Mouse (Mus musculus) midbrain, embryonic 14.5 days (tissue): ENCODE measurements around the gene Nkx1-2. TPM values are rescaled to one million over a fixed set of nuclear protein-coding genes. Genes with fewer than 3 reads are reported as not detected.
A peak's percentile ranks its signal among the peaks of the same experiment; 100 is the strongest.

Experiments used
- ATAC-seq: fragments of 200-750 bp; cut with Nextera tagmentation; 2 replicates; pipeline ENCODE4 v1.8.0; 2017; ENCODE audit warnings: moderate number of reproducible peaks, moderate library complexity; ENCODE audit not compliant: low FRiP score, low TSS enrichment
- DNase-seq: peaks from one replicate; pipeline ENCODE4 v3.0.0-alpha.2; 2015
- H3K27ac ChIP-seq: fragments of 300-500 bp; sonication (generic); replicated peaks from 2 replicates; pipeline ENCODE4 v1.5.1; 2014; ENCODE audit warnings: mild to moderate bottlenecking, low read depth, low read length, moderate library complexity
- H3K27me3 ChIP-seq: fragments of 300-500 bp; sonication (generic); 2 replicates; pipeline ENCODE4 v1.6.1; 2014; ENCODE audit warnings: low read length, control low read depth, mixed read lengths; ENCODE audit not compliant: control insufficient read depth, insufficient read depth
- H3K36me3 ChIP-seq: fragments of 300-500 bp; sonication (generic); 2 replicates; pipeline ENCODE4 v1.6.1; 2014; ENCODE audit warnings: low read length, control low read depth; ENCODE audit not compliant: control insufficient read depth, insufficient read depth
- H3K4me1 ChIP-seq: fragments of 300-500 bp; sonication (generic); 2 replicates; pipeline ENCODE4 v1.6.1; 2014; ENCODE audit warnings: mild to moderate bottlenecking, antibody characterized with exemption, low read length, control low read depth; ENCODE audit not compliant: control insufficient read depth, insufficient read depth
- H3K4me2 ChIP-seq: fragments of 300-500 bp; sonication (generic); 2 replicates; pipeline ENCODE4 v1.6.1; 2014; ENCODE audit warnings: mild to moderate bottlenecking, low read length, moderate library complexity
- H3K4me3 ChIP-seq: fragments of 300-500 bp; sonication (generic); replicated peaks from 2 replicates; pipeline ENCODE4 v1.5.1; 2014; ENCODE audit warnings: low read depth, low read length
- H3K9ac ChIP-seq: fragments of 300-500 bp; sonication (generic); replicated peaks from 2 replicates; pipeline ENCODE4 v1.6.1; 2014; ENCODE audit warnings: mild to moderate bottlenecking, low read length, moderate library complexity
- H3K9me3 ChIP-seq: fragments of 300-500 bp; sonication (generic); 2 replicates; pipeline ENCODE4 v1.6.1; 2016; ENCODE audit warnings: low read length, control low read depth, mixed read lengths; ENCODE audit not compliant: control insufficient read depth
- WGBS: fragments of 180-500 bp; shearing (Covaris S2); extraction: QIAGEN DNeasy Blood & Tissue Kit; methylation state at CpG from one replicate; pipeline ENCODE4 v1.1.7; 2014; 5-methylcytosine and 5-hydroxymethylcytosine counted together
- polyA plus RNA-seq: library from polyadenylated mRNA; unstranded; fragments of >200 nt; fragmentation: Nextera tagmentation; extraction: Ambion mirVana; gene quantifications from 2 replicates; pipeline ENCODE4 v1.2.1, GENCODE M21; 2014

The Nkx1-2 gene
- polyA plus RNA-seq, 1 experiment from 2014 or later = 0.74 TPM

DNA sequence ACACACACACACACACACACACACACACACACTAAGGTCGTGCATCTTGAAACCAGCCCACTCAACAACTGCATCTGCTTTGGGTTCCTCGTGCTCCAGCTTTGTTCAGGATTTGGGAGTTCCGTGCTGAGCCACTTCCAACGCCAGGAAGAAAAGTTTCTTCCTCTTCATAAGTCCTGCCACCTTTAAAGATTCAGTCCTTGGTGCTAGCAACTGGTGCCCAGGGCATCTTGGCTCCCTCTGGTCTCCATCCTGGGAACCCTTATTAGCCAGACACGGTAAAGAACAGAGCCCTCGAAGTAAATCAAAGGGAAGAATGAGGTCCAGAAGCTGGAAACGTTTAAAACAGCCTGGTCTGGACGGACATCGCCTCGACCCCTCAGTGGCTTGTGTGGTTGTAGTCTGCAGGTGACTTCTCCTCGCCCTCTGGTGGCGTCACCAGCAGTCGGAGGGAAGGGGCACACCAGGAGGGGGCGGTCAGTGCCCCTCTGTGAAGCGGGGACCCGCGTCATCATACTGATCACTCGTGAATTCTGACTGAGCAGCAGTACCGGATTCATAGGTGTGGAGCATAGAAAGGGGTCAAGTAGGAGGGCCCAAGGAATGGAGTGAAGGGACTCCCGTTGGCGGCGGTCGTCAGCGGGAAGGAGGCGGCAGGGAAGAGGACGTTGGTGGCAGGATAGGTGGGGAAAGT is 2.7 kb downstream of the Nkx1-2 start:
- Histone ChIP-seq H3K4me2 (peak overlapping the region; percentile 73), H3K9ac (peak overlapping the region; percentile 42; the same call in 1 of the 2 replicates), H3K9me3 (no peaks in the 10 kb centered on the region), H3K36me3 (no peaks in the 10 kb centered on the region), H3K27ac (no peak overlapping the region), H3K27me3 (peaks cover 65% of the 10 kb centered on the region), H3K4me3 (peak overlapping the region; percentile 38), H3K4me1 (peaks cover 19% of the 10 kb centered on the region; the same call in 1 of the 2 replicates)
- DNase-seq (no peak), ATAC-seq (no peak)
- WGBS = 6% methylated on average over 26 of the region's 26 CpGs

DNA sequence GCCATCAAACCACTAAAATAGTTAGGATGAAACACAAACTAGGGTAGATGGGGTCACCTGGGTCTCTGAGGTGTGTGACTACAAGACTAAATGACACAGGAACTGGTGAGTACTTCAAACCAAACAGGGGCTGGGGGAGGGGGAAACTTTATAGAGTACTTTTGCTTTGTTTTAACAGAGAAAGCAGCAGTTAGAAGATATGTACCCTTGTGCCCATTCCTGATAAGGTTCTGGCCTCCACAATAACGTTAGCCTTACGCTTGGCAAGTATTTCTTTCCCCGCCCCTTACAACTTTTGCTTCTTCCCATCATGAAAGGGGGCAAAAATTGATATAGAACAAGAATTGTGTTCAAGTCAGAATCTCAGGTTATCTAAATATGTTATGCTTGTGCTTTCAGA is 3.6 kb downstream of the Nkx1-2 start:
- no peak overlapping the region for H3K9ac ChIP-seq
- no peaks in the 10 kb centered on the region for H3K9me3 ChIP-seq
- no peak overlapping the region for H3K4me3 ChIP-seq
- H3K4me1 ChIP-seq = peaks cover 19% of the 10 kb centered on the region; the same call in 1 of the 2 replicates
- no peak overlapping the region for H3K4me2 ChIP-seq
- ATAC-seq (no peak), DNase-seq (no peak)
- 84% methylated on average over 3 of the region's 3 CpGs for WGBS
- peaks cover 57% of the 10 kb centered on the region for H3K27me3 ChIP-seq
- no peaks in the 10 kb centered on the region for H3K36me3 ChIP-seq
- H3K27ac ChIP-seq = no peak overlapping the region

DNA sequence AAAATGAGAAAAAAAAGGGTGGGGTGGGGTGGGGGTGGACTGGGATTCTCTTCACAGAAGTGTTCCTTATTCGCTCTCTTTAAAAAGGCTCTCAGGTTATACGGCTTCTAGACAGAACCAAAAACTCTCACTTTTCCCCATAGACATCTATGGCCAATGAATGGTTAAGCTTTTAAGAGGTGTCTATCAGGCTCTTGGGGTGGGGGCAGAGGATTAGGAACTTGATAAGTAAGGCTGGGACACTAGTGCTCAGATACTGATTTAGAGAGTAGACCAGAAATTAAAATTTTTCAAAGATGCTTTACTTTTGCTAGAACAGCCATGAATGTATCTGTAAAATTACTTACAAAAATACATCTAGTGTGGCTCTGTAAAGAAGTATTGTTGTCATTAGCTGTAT is 5.1 kb downstream of the Nkx1-2 start:
- Histone ChIP-seq H3K27ac (no peak overlapping the region), H3K27me3 (peaks cover 44% of the 10 kb centered on the region), H3K36me3 (no peaks in the 10 kb centered on the region), H3K4me1 (peaks cover 11% of the 10 kb centered on the region; the same call in 1 of the 2 replicates), H3K4me2 (no peak overlapping the region), H3K9me3 (no peaks in the 10 kb centered on the region), H3K9ac (no peak overlapping the region), H3K4me3 (no peak overlapping the region)
- 93% methylated on average over 2 of the region's 2 CpGs for WGBS
- ATAC-seq (no peak), DNase-seq (no peak)

DNA sequence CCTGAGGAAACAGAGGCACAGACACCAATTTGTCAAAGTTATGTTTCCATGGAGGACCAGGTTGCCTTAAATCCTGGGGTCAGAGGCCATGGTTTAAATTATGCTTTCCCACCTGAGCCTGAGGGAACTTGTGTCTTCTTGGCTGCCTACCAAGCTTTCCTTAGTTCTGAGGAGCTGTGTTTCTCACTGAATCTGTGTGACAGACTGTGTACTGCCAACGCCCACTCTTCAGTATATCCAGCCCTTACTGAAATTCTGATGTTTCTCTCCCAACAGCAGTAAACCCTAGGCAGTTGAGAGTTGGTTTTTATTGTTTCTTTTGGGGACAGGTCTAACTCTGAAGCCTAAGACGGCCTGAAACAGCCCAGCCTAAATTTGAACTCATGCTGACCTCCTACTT is 5.7 kb downstream of the Nkx1-2 start:
- 69% methylated on average over 2 of the region's 2 CpGs for WGBS
- Histone ChIP-seq H3K27me3 (peaks cover 39% of the 10 kb centered on the region), H3K4me2 (no peak overlapping the region), H3K4me3 (no peak overlapping the region), H3K9ac (no peak overlapping the region), H3K36me3 (no peaks in the 10 kb centered on the region), H3K9me3 (no peaks in the 10 kb centered on the region), H3K4me1 (peaks cover 10% of the 10 kb centered on the region; the same call in 1 of the 2 replicates), H3K27ac (no peak overlapping the region)
- ATAC-seq (no peak), DNase-seq (no peak)

DNA sequence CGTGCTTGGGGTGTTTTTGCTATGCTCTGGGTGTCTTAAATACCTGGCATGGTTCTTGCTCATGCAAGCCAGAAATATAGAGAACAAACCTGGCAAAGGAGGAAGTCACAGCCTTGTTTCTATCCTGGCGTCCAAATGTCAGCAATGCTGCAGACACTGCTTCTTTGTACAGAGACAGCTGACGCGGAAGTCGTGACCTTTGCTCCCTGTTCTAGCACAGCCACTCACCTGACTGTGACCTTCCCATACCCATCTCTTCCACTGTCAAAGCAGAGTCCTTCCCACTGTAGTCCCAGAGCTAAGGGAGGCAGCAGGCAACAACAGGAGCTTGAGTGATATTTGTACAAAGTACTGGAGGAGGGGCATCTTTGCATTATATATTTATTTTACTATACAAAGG is 9.8 kb downstream of the Nkx1-2 start:
- H3K9me3 ChIP-seq = no peaks in the 10 kb centered on the region
- H3K4me3 ChIP-seq = no peak overlapping the region
- no peaks in the 10 kb centered on the region for H3K27me3 ChIP-seq
- no peaks in the 10 kb centered on the region for H3K4me1 ChIP-seq
- H3K27ac ChIP-seq = no peak overlapping the region
- ATAC-seq (no peak), DNase-seq (no peak)
- no peak overlapping the region for H3K9ac ChIP-seq
- whole genome bisulfite sequencing = 58% methylated on average over 5 of the region's 5 CpGs
- H3K36me3 ChIP-seq = no peaks in the 10 kb centered on the region
- H3K4me2 ChIP-seq = no peak overlapping the region

DNA sequence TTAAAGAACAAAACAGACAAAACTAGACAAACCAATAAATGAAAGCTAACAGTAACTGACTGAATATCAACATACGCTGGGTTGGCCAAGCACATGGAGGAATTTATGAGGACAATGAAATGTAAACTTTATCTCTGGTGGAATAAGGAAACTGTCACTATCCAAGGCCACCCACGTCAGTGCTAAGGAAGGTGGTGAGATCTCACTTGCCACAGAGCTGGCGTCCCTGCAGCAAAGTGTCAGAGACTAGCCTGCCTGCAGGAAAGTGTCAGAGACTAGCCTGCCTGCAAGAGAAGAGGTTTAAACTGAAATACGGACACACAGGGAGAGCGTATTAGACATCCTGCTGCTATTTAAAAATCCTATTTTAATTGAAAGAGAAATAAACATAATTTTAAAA is 12.3 kb downstream of the Nkx1-2 start:
- Histone ChIP-seq H3K4me2 (no peak overlapping the region), H3K4me1 (no peaks in the 10 kb centered on the region), H3K36me3 (no peaks in the 10 kb centered on the region), H3K27ac (no peak overlapping the region), H3K27me3 (no peaks in the 10 kb centered on the region), H3K9ac (no peak overlapping the region), H3K4me3 (no peak overlapping the region), H3K9me3 (no peaks in the 10 kb centered on the region)
- 75% methylated on average over 5 of the region's 5 CpGs for WGBS
- no peak for DNase-seq
- no peak for ATAC-seq

DNA sequence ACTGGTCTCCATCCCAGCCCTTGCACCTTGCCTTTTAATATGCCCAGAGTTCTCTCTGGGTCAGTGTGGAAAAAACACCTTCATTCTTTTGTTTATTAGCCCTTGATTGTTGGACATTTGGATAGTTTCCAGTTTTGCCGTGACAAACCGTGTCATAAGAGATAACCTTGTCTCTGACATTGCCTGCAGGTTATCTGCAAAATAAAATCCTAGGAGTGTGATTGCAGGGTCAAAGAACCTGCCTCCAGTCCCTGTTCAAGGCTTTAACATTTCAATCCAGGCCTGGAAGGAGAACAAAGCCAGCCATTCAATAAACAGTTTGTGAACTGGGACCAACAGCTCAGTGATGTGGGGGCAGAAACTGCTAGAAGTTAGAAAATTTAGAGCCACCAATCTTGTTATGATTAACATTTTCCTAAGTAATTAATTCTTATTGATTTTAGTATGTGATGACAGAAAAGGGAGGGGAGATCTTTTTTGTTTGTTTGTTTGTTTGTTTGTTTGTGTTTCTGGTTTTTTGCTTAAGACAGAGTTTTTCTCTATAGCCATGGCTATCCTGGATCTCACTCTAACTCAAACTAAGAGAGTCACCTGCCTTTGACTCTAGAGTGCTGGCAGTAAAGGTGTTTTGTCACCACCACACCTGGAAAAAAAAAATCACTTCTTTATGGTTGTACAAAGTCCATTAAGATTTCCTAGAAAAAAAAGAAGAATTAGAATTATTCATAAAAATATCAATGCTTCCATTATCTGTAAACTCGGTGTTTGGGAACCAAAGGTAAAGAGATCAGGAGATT is 13.5 kb downstream of the Nkx1-2 start:
- H3K4me1 ChIP-seq = no peaks in the 10 kb centered on the region
- WGBS = 74% methylated on average over 3 of the region's 3 CpGs
- ATAC-seq = no peak
- H3K36me3 ChIP-seq = no peaks in the 10 kb centered on the region
- H3K9ac ChIP-seq = no peak overlapping the region
- no peak overlapping the region for H3K4me2 ChIP-seq
- no peak for DNase-seq
- H3K27ac ChIP-seq = no peak overlapping the region
- H3K9me3 ChIP-seq = no peaks in the 10 kb centered on the region
- no peaks in the 10 kb centered on the region for H3K27me3 ChIP-seq
- no peak overlapping the region for H3K4me3 ChIP-seq

DNA sequence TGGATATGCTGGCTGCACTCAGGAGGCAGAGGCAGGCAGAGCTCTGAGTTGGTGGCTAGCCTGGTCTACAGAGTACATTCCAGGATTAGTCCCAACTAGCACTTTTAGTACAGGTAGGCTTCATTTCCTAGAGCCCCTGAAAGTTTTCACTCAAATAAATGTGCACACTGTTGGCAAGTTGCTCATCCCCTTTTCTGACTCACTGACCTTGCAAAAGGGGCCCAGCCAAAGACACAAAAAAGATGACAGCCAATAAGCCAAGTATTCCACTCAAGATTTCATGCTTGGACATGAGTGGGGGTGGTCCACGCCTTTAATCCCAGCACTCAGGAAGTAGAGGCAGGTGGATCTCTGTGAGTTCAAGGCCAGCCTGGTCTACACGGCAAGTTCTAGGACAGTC is 18.0 kb downstream of the Nkx1-2 start:
- no peaks in the 10 kb centered on the region for H3K36me3 ChIP-seq
- no peaks in the 10 kb centered on the region for H3K4me1 ChIP-seq
- H3K4me3 ChIP-seq = no peak overlapping the region
- no peak overlapping the region for H3K9ac ChIP-seq
- 96% methylated on average over 2 of the region's 2 CpGs for WGBS
- no peak overlapping the region for H3K27ac ChIP-seq
- H3K4me2 ChIP-seq = no peak overlapping the region
- no peaks in the 10 kb centered on the region for H3K9me3 ChIP-seq
- no peaks in the 10 kb centered on the region for H3K27me3 ChIP-seq
- ATAC-seq (no peak), DNase-seq (no peak)

DNA sequence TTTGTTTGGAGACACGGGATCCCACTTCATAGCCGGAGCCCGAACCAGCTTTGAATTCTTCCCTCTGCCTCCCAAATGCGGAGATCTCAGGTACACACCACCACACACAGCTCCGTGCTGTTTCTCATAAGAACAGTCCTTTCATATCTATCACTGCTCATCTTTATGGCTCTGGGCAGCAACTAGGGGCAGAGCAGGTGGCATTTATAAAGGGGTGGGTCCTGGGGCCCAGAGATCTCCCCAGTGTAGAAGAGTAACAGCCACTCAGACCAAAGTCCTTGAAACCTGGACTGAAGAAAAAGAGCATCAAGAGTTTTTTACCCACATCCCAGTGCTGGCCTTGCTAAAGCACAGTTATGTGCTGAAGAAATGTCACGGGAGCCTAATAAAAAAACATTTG is 18.9 kb downstream of the Nkx1-2 start:
- H3K4me2 ChIP-seq = no peak overlapping the region
- H3K27me3 ChIP-seq = no peaks in the 10 kb centered on the region
- H3K4me1 ChIP-seq = no peaks in the 10 kb centered on the region
- ATAC-seq (no peak), DNase-seq (no peak)
- H3K4me3 ChIP-seq = no peak overlapping the region
- H3K36me3 ChIP-seq = no peaks in the 10 kb centered on the region
- no peaks in the 10 kb centered on the region for H3K9me3 ChIP-seq
- 85% methylated on average over 6 of the region's 6 CpGs for WGBS
- H3K9ac ChIP-seq = no peak overlapping the region
- no peak overlapping the region for H3K27ac ChIP-seq
